Mouse (Mus musculus): ENCODE measurements around the gene Arhgap20. TPM values are rescaled to one million over a fixed set of nuclear protein-coding genes. Genes with fewer than 3 reads are reported as not detected.

Arhgap20 gene
- polyA plus RNA-seq, 1 experiment from 2014 or later: 1.2 TPM

DNA sequence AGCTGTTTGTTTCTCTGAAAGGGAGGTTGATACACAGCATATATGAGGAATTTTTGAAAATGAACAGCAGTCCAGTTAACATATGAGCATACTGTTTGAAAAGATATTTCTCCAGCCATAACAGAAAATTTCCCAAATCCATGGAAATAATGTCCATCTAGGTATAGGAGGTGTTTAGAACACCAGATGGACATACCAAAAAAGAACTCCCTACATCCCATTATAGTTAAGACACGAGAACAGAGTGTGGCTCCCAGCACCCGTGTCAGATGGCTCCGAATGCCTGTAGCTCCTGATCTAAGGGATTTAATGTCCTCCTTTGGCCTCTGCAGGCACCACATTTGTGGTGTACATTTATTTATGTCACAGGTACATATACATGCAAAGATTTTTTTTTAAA lies 99.1 kb downstream of the Arhgap20 start:
- ATAC-seq (replicated peaks; ENCODE audit: low FRiP score, low read depth) (no peak), DNase-seq (ENCODE audit: low spot score) (no peak)
- Histone ChIP-seq H3K4me2 (ENCODE audit: low read length) (no peak overlapping the region), H3K27me3 (ENCODE audit: insufficient read depth, low read length) (no peaks in the 10 kb centered on the region), H3K4me3 (replicated peaks; ENCODE audit: low read depth, low read length) (no peak overlapping the region), H3K27ac (no peak overlapping the region), H3K9ac (ENCODE audit: low read depth, low read length) (no peak overlapping the region), H3K4me1 (replicated peaks; ENCODE audit: insufficient read depth, low read length) (no peaks in the 10 kb centered on the region), H3K9me3 (replicated peaks; ENCODE audit: low read length) (no peaks in the 10 kb centered on the region), H3K36me3 (ENCODE audit: insufficient read depth, low read length) (no peaks in the 10 kb centered on the region)
- TF ChIP-seq CTCF (IDR thresholded peaks at IDR 0.05; ENCODE audit: low read depth): no peak
- 80% methylated on average over 3 of the region's 3 CpGs for whole genome bisulfite sequencing

DNA sequence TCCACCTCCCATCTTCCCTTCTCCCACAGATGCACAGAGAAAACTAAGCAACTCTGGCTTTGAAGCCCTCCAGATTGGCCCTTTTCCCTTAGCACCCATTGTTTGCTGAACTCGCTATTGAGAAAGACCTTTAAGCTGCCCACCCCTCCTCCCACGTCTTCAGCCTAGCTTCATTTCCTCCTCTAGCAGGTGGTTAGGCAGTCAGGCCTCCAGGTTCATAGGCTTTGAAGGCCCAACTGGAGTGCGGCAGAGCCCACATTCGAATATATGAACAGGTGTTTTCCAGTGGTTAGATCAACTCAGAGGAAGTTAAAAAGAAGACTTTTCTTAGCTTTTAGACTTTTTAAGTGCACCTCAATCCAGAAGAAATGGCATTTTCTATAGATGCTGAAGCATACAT lies 101.5 kb downstream of the Arhgap20 start:
- WGBS: 54% methylated on average over 4 of the region's 4 CpGs
- ATAC-seq (replicated peaks; ENCODE audit: low FRiP score, low read depth): no peak
- no peak for TF ChIP-seq CTCF (IDR thresholded peaks at IDR 0.05; ENCODE audit: low read depth)
- DNase-seq (ENCODE audit: low spot score): no peak
- Histone ChIP-seq H3K9me3 (replicated peaks; ENCODE audit: low read length) (no peaks in the 10 kb centered on the region), H3K4me2 (ENCODE audit: low read length) (no peak overlapping the region), H3K9ac (ENCODE audit: low read depth, low read length) (no peak overlapping the region), H3K4me3 (replicated peaks; ENCODE audit: low read depth, low read length) (no peak overlapping the region), H3K27me3 (ENCODE audit: insufficient read depth, low read length) (no peaks in the 10 kb centered on the region), H3K4me1 (replicated peaks; ENCODE audit: insufficient read depth, low read length) (no peaks in the 10 kb centered on the region), H3K36me3 (ENCODE audit: insufficient read depth, low read length) (no peaks in the 10 kb centered on the region), H3K27ac (no peak overlapping the region)

DNA sequence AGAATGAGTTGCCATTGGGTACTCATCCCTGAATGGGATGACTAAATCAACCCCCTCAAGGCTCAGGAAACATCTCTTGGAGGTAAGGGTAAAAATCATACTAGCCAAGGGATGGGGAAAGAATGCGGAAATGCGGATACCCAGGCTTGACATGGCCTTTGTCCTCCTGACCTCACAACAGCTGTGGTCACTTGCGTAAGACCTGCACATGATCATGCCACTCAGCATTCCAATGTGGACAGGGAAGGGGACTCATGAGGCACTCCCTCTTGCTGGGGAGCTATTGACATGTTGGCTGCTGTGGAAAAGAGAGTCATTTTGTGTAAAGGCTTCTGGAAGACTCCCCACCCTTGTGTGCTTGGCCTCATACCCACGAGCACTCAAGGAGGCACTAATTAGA lies 103.9 kb downstream of the Arhgap20 start:
- ATAC-seq (replicated peaks; ENCODE audit: low FRiP score, low read depth) (no peak), DNase-seq (ENCODE audit: low spot score) (no peak)
- 88% methylated on average over 4 of the region's 4 CpGs for WGBS
- Histone ChIP-seq H3K27ac (no peak overlapping the region), H3K36me3 (ENCODE audit: insufficient read depth, low read length) (no peaks in the 10 kb centered on the region), H3K4me3 (replicated peaks; ENCODE audit: low read depth, low read length) (no peak overlapping the region), H3K9me3 (replicated peaks; ENCODE audit: low read length) (no peaks in the 10 kb centered on the region), H3K27me3 (ENCODE audit: insufficient read depth, low read length) (no peaks in the 10 kb centered on the region), H3K4me1 (replicated peaks; ENCODE audit: insufficient read depth, low read length) (no peaks in the 10 kb centered on the region), H3K9ac (ENCODE audit: low read depth, low read length) (no peak overlapping the region), H3K4me2 (ENCODE audit: low read length) (no peak overlapping the region)
- no peak for TF ChIP-seq CTCF (IDR thresholded peaks at IDR 0.05; ENCODE audit: low read depth)

DNA sequence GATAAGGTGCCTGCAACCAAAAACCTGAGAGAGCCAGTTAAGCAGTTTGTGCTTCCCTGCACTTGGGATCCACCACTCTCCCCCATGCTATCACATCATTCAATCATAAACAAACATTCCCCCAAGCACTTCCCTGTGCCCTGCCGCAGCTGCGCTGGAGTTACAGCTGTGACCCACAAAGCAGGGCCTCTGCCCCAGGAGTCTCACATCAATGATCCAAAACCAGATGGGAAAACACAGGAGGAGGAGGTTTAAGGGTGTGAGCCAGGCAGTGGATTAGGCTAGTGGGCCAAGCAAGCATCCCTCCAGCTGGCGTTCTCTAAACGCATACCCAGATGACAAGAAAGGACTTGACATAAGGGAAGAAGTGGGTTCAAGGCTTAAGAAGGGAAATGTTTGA lies 109.2 kb downstream of the Arhgap20 start:
- no peaks in the 10 kb centered on the region for H3K36me3 ChIP-seq (ENCODE audit: insufficient read depth, low read length)
- no peak overlapping the region for H3K4me3 ChIP-seq (replicated peaks; ENCODE audit: low read depth, low read length)
- TF ChIP-seq CTCF (IDR thresholded peaks at IDR 0.05; ENCODE audit: low read depth): no peak
- 0 out of 2 replicates have a peak, but pooled peaks cover 5% of the 10 kb centered on the region for H3K4me1 ChIP-seq (replicated peaks; ENCODE audit: insufficient read depth, low read length)
- no peaks in the 10 kb centered on the region for H3K9me3 ChIP-seq (replicated peaks; ENCODE audit: low read length)
- DNase-seq (ENCODE audit: low spot score) (peak; percentile 68), ATAC-seq (replicated peaks; ENCODE audit: low FRiP score, low read depth) (no peak)
- WGBS: 15% methylated on average over 4 of the region's 4 CpGs
- H3K4me2 ChIP-seq (ENCODE audit: low read length): no peak overlapping the region
- no peak overlapping the region for H3K27ac ChIP-seq
- no peaks in the 10 kb centered on the region for H3K27me3 ChIP-seq (ENCODE audit: insufficient read depth, low read length)
- H3K9ac ChIP-seq (ENCODE audit: low read depth, low read length): no peak overlapping the region

DNA sequence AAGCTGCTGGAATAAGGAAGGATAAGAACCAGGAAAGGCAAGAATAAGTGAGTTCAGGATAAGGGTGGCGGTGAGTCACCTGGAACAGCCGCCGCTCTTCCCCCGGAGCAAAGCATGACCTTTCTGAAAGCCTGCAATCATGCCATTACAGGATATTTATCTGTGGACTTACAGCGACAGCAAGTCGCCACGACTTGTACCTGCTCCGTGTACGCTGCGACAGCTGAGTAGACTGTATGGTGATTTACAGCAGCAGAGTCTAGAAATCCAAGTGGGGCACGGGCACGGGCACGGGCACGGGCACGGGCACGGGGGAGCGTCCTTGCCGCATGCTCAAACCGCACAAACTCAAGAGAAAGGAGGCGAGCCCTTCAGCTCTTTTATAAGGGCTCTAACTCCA lies 110.4 kb downstream of the Arhgap20 start:
- no peaks in the 10 kb centered on the region for H3K9me3 ChIP-seq (replicated peaks; ENCODE audit: low read length)
- 0 out of 2 replicates have a peak, but pooled peaks cover 5% of the 10 kb centered on the region for H3K4me1 ChIP-seq (replicated peaks; ENCODE audit: insufficient read depth, low read length)
- WGBS: 37% methylated on average over 20 of the region's 20 CpGs
- no peaks in the 10 kb centered on the region for H3K36me3 ChIP-seq (ENCODE audit: insufficient read depth, low read length)
- peak overlapping the region; percentile 20 for H3K4me3 ChIP-seq (replicated peaks; ENCODE audit: low read depth, low read length)
- ATAC-seq (replicated peaks; ENCODE audit: low FRiP score, low read depth): no peak; the same call in 1 of the 2 replicates
- no peak; the same call in 1 of the 2 replicates for TF ChIP-seq CTCF (IDR thresholded peaks at IDR 0.05; ENCODE audit: low read depth)
- peak overlapping the region; percentile 21; the same call in 1 of the 2 replicates for H3K27ac ChIP-seq
- DNase-seq (ENCODE audit: low spot score): peak; percentile 12
- no peak overlapping the region for H3K9ac ChIP-seq (ENCODE audit: low read depth, low read length)
- no peaks in the 10 kb centered on the region for H3K27me3 ChIP-seq (ENCODE audit: insufficient read depth, low read length)
- H3K4me2 ChIP-seq (ENCODE audit: low read length): peak overlapping the region; percentile 47

DNA sequence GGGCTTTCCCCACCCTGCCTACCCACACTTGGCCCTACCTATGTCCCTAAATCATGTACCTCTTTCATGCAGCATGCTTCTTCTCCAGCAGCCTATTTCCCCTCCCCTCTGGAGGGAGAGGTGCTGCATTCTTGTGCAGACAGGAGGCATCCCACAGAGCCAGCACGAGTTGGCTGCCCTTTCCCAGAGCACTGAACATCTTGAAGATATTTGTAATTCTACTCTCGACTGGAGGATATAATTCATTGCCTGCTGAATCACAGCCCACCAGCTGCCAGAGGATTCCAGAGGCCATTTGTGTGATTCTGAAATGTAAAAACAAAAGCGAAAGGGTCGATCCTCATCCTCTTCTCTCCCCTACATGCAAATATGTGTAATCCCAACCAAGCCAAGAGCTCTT lies 116.2 kb downstream of the Arhgap20 start:
- no peaks in the 10 kb centered on the region for H3K27me3 ChIP-seq (ENCODE audit: insufficient read depth, low read length)
- no peak overlapping the region for H3K4me2 ChIP-seq (ENCODE audit: low read length)
- TF ChIP-seq CTCF (IDR thresholded peaks at IDR 0.05; ENCODE audit: low read depth): no peak
- 17% methylated on average over 4 of the region's 4 CpGs for WGBS
- no peaks in the 10 kb centered on the region for H3K4me1 ChIP-seq (replicated peaks; ENCODE audit: insufficient read depth, low read length)
- DNase-seq (ENCODE audit: low spot score) (peak; percentile 58), ATAC-seq (replicated peaks; ENCODE audit: low FRiP score, low read depth) (no peak)
- H3K9me3 ChIP-seq (replicated peaks; ENCODE audit: low read length): no peaks in the 10 kb centered on the region
- no peaks in the 10 kb centered on the region for H3K36me3 ChIP-seq (ENCODE audit: insufficient read depth, low read length)
- H3K27ac ChIP-seq: no peak overlapping the region
- no peak overlapping the region for H3K4me3 ChIP-seq (replicated peaks; ENCODE audit: low read depth, low read length)
- H3K9ac ChIP-seq (ENCODE audit: low read depth, low read length): no peak overlapping the region

DNA sequence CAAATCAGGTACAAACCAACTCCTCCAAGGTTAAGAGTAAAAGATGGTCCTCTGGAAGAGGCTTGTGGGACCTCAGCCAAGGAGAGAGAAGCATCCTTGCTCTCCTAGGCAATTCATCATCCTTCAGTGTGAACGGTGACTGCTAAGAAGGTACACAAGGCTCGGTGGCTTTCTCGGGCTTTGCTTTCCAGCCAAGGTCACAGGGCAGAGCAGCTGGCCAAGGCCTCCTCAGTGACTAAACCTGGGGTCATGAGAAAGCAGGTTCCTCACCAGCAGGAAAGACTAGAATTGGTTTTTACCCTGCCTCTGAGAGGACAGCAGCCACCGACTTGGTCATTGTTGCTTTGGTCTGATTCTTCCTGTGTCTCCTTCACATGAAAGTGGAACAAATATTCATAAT lies 116.7 kb downstream of the Arhgap20 start:
- Histone ChIP-seq H3K27ac (no peak overlapping the region), H3K36me3 (ENCODE audit: insufficient read depth, low read length) (no peaks in the 10 kb centered on the region), H3K9ac (ENCODE audit: low read depth, low read length) (no peak overlapping the region), H3K4me3 (replicated peaks; ENCODE audit: low read depth, low read length) (no peak overlapping the region), H3K9me3 (replicated peaks; ENCODE audit: low read length) (no peaks in the 10 kb centered on the region), H3K4me1 (replicated peaks; ENCODE audit: insufficient read depth, low read length) (no peaks in the 10 kb centered on the region), H3K27me3 (ENCODE audit: insufficient read depth, low read length) (no peaks in the 10 kb centered on the region), H3K4me2 (ENCODE audit: low read length) (no peak overlapping the region)
- no peak for TF ChIP-seq CTCF (IDR thresholded peaks at IDR 0.05; ENCODE audit: low read depth)
- WGBS: 40% methylated on average over 4 of the region's 4 CpGs
- ATAC-seq (replicated peaks; ENCODE audit: low FRiP score, low read depth): no peak
- DNase-seq (ENCODE audit: low spot score): no peak

All from kidney, postnatal 0 days (tissue).